Mouse (Mus musculus) intestine, embryonic 14.5 days (tissue): ENCODE measurements at regions not wholly inside any gene's neighbourhood (a gene's known extent, or its start where the extent isn't known, plus 50 kb on each side); places are given as distances from the start of the nearest gene placed in this dataset.

ENCODE experiments used
- ATAC-seq: fragments of 200-750 bp; cut with Nextera tagmentation; replicated peaks from 2 replicates; pipeline ENCODE4 v1.8.0; 2017; ENCODE audit warnings: low read depth, moderate number of reproducible peaks, moderate TSS enrichment, moderate library complexity; ENCODE audit not compliant: low FRiP score, low TSS enrichment
- DNase-seq: peaks from one replicate; pipeline ENCODE4 v3.0.0-alpha.2; 2018; ENCODE audit warnings: low spot score
- H3K27ac ChIP-seq: fragments of 300-500 bp; sonication (generic); 2 replicates; pipeline ENCODE4 v1.5.1; 2014; ENCODE audit warnings: low read depth, mild to moderate bottlenecking, control low read depth
- H3K27me3 ChIP-seq: fragments of 300-500 bp; sonication (generic); replicated peaks from 2 replicates; pipeline ENCODE4 v1.6.1; 2014; ENCODE audit warnings: low read length, control low read depth; ENCODE audit not compliant: control insufficient read depth, insufficient read depth
- H3K36me3 ChIP-seq: fragments of 300-500 bp; sonication (generic); 2 replicates; pipeline ENCODE4 v1.6.1; 2014; ENCODE audit warnings: low read length, control low read depth; ENCODE audit not compliant: control insufficient read depth, insufficient read depth
- H3K4me1 ChIP-seq: fragments of 300-500 bp; sonication (generic); replicated peaks from 2 replicates; pipeline ENCODE4 v1.6.1; 2014; ENCODE audit warnings: low read length, control low read depth, mixed read lengths; ENCODE audit not compliant: control insufficient read depth, insufficient read depth
- H3K4me2 ChIP-seq: fragments of 300-500 bp; sonication (generic); 2 replicates; pipeline ENCODE4 v1.6.1; 2014; ENCODE audit warnings: low read length
- H3K4me3 ChIP-seq: fragments of 300-500 bp; sonication (generic); 2 replicates; pipeline ENCODE4 v1.5.1; 2014; ENCODE audit warnings: low read depth, low read length, control low read depth, mixed read lengths
- H3K9ac ChIP-seq: fragments of 300-500 bp; sonication (generic); 2 replicates; pipeline ENCODE4 v1.6.1; 2014; ENCODE audit warnings: mild to moderate bottlenecking, low read length
- H3K9me3 ChIP-seq: fragments of 300-500 bp; sonication (generic); 2 replicates; pipeline ENCODE4 v1.6.1; 2016; ENCODE audit warnings: low read length, control low read depth; ENCODE audit not compliant: control insufficient read depth
- WGBS: fragments of 180-500 bp; shearing (Covaris S2); extraction: QIAGEN DNeasy Blood & Tissue Kit; methylation state at CpG from one replicate; pipeline ENCODE4 v1.1.7; 2014; 5-methylcytosine and 5-hydroxymethylcytosine counted together

GRCm38 (mm10) chrX:37753474-37753873 lies 51.2 kb upstream of the Rhox5 start:
- Histone ChIP-seq H3K9me3 (no peaks in the 10 kb centered on the region), H3K4me2 (no peak overlapping the region), H3K9ac (no peak overlapping the region), H3K36me3 (no peaks in the 10 kb centered on the region), H3K27ac (peak overlapping the region; percentile 43; the same call in 1 of the 2 replicates), H3K4me3 (no peak overlapping the region), H3K27me3 (no peaks in the 10 kb centered on the region), H3K4me1 (no peaks in the 10 kb centered on the region)
- WGBS: 36% methylated on average over 4 of the region's 5 CpGs
- no peak for ATAC-seq
- DNase-seq: no peak

GRCm38 (mm10) chrX:37754385-37754784 lies 50.3 kb upstream of the Rhox5 start:
- Histone ChIP-seq H3K4me3 (no peak overlapping the region), H3K27ac (no peak overlapping the region), H3K4me1 (no peaks in the 10 kb centered on the region), H3K9ac (no peak overlapping the region), H3K27me3 (no peaks in the 10 kb centered on the region), H3K36me3 (no peaks in the 10 kb centered on the region), H3K4me2 (no peak overlapping the region), H3K9me3 (no peaks in the 10 kb centered on the region)
- 78% methylated on average over 8 of the region's 8 CpGs for WGBS
- ATAC-seq (no peak), DNase-seq (no peak)
